Mouse (Mus musculus) hindlimb bud, embryonic 11.5 days (tissue): ENCODE data around the gene Senp5.
"Not testable (repeated sequence)": the region's sequence is repeated elsewhere in the genome, so short reads cannot be mapped to it uniquely, and the experiment has no call there.

Source experiments
- DNase-seq: peaks from one replicate; pipeline ENCODE4 v3.0.0-alpha.2; 2012; ENCODE audit warnings: low read depth, low spot score; ENCODE audit errors: extremely low spot score

Senp5 gene

GRCm38 (mm10) chr16:32002509-32003477, at the start of gene Senp5:
TSS of gene Senp5 (minus strand) at chr16:32003287.
- DNase-seq: peak; percentile 60

GRCm38 (mm10) chr16:32042367-32042766, 39.3 kb upstream of the Senp5 start:
- no peak for DNase-seq

- no peak for DNase-seq
Measured at GRCm38 (mm10) chr16:32019678-32020077, 16.6 kb upstream of the Senp5 start.

GRCm38 (mm10) chr16:32010330-32010729, 7.2 kb upstream of the Senp5 start:
- DNase-seq: no peak

GRCm38 (mm10) chr16:32009913-32010312, 6.8 kb upstream of the Senp5 start:
- no peak for DNase-seq

- no peak for DNase-seq
Measured at GRCm38 (mm10) chr16:32008529-32009293, 5.6 kb upstream of the Senp5 start.

- DNase-seq: no peak
Measured at GRCm38 (mm10) chr16:32004731-32005130, 1.6 kb upstream of the Senp5 start.

GRCm38 (mm10) chr16:31996371-31996770, 6.7 kb downstream of the Senp5 start:
- DNase-seq: no peak

- DNase-seq: no peak
Measured at GRCm38 (mm10) chr16:31993946-31994345, 9.1 kb downstream of the Senp5 start.

GRCm38 (mm10) chr16:31993195-31993594, 9.9 kb downstream of the Senp5 start:
- no peak for DNase-seq

- DNase-seq: no peak
Measured at GRCm38 (mm10) chr16:31992039-31992438, 11.0 kb downstream of the Senp5 start.

GRCm38 (mm10) chr16:31980946-31981345, 22.1 kb downstream of the Senp5 start:
- DNase-seq: no peak

- DNase-seq: no peak
Measured at GRCm38 (mm10) chr16:31979501-31979900, 23.6 kb downstream of the Senp5 start.

GRCm38 (mm10) chr16:31975258-31975657, 27.8 kb downstream of the Senp5 start:
- no peak for DNase-seq

GRCm38 (mm10) chr16:31963224-31963623, 39.9 kb downstream of the Senp5 start:
- DNase-seq: no peak

- DNase-seq: peak; percentile 72
Measured at GRCm38 (mm10) chr16:31948345-31948774, 54.7 kb downstream of the Senp5 start, which contains the start of the genes 0610012G03Rik and Ncbp2. TSS of gene 0610012G03Rik (minus strand) at chr16:31948494. TSS of gene Ncbp2 (plus strand) at chr16:31948513.

- DNase-seq: no peak
Measured at GRCm38 (mm10) chr16:31947901-31948316, 55.2 kb downstream of the Senp5 start.

GRCm38 (mm10) chr16:31947333-31947732, 55.8 kb downstream of the Senp5 start:
- no peak for DNase-seq

GRCm38 (mm10) chr16:31945986-31946385, 57.1 kb downstream of the Senp5 start:
- not testable (repeated sequence) for DNase-seq

- no peak for DNase-seq
Measured at GRCm38 (mm10) chr16:31945372-31945771, 57.7 kb downstream of the Senp5 start.

GRCm38 (mm10) chr16:31944698-31945255, 58.3 kb downstream of the Senp5 start:
- DNase-seq: no peak
